Mouse (Mus musculus) mesoderm, embryonic 11.5 days (tissue): ENCODE results near the gene Qprt.
"Not testable (repeated sequence)": the region's sequence is repeated elsewhere in the genome, so short reads cannot be mapped to it uniquely, and the experiment has no call there.

ENCODE experiments used
- DNase-seq: peaks from one replicate; pipeline ENCODE4 v3.0.0-alpha.2; 2012; ENCODE audit warnings: low read depth, low spot score

Gene Qprt

GRCm38 (mm10) chr7:127098521-127098920 lies 23.5 kb downstream of the Qprt start:
- no peak for DNase-seq

DNA sequence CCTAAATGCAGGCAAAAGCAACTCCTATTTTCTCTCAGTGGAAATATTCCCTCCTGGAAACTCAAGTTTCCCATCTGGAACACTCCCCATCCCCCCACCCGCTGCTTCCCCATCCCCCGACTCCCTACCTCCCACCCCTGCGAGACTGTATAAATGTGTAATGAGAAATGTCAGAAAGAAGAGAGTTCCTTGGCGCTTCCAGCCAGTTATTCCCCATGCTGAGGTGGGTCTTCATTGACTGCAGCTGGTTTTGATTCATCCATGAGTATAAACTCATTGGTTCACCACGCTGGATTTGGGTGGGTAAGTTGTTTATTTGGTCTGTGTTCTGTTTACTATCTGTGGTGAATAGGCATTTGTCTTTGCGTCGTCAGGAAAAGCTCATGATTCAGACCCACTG lies 25.6 kb downstream of the Qprt start:
- DNase-seq: no peak

GRCm38 (mm10) chr7:127093914-127094313 lies 28.1 kb downstream of the Qprt start:
- DNase-seq: no peak

DNA sequence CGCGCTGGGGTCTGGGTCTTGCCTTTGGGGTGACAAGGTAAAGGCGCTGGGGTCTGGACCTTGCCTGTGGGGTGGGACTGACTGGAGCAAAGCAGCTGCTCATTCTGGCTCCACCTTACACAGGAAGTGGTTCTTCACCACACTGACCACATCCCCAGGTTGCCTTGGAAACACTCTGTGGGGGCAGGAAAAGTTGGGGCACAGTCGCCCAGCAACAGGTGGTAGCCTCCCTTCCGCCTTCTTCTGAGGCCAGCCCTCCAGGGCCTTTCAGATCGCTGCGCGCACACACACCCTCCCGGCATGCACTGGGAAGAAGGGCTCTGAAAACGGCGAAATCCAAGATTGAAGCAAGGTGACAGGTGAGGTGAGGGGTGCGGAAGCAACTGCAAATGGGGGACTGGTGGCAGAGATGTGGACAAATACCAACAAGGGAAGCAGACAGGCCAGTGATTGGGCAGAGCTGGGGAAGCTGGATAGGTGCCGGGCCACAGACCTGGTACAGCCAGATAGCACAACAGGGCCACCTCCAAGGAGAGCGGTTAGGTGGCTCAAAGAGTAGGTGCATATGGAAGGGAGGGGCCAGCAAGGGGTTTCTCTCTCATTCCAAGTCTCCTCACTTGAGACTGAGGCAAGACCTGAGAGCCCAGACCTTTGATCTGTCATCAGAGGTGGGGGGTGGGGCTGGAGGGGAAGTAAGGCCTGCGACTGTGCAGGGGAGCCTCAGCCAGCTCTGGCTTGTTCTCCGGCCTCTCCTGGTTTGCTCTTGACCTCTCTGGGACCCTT lies 30.7 kb downstream of the Qprt start, which contains the start of gene AI467606:
Gene AI467606, plus strand, starts transcription at position 246 of the 783 bp plus-strand sequence.
- DNase-seq: peak; percentile 18

DNA sequence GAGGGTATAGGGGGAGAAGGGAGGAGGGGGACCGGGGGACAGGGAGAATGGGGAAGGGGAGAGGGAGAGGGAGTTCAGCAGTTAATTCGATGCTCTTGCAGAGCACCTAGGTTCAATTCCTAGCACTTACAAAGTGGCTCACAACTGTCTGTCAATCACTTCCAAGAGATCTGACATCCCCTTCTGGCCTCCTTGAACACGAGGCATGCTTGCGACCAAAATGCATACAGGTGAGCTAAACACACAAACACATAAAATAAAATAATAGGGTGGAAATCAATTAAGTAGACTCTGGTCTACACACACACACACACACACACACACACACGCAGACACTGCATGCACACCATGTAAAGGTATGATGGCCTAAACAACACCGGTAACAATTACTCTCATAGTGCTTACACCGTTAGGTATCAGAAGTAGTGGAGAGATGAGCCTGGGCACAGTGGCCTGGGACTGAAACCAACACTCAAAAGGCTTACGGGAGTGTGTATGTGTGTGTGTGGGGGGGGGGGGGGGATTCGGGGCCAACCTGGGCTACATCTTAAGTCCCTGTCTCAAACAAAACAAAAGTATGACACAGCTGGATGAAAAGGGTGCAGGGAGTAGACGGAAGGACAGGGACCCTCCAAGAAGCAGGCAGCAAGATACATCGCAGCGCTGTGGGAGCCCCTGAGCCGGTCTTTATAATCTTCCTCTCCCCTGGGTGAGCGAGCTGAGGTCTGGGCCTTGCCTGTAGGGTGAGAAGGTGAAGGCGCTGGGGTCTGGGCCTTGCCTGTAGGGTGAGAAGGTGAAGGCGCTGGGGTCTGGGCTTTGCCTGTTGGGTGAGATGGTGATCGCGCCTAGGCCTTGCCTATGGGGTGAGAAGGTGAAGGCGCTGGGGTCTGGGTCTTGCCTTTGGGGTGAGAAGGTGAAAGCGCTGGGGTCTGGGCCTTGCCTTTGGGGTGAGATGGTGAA lies 31.6 kb downstream of the Qprt start:
- DNase-seq: no peak

- DNase-seq: no peak
Observed at GRCm38 (mm10) chr7:127088901-127089845, 32.9 kb downstream of the Qprt start.

DNA sequence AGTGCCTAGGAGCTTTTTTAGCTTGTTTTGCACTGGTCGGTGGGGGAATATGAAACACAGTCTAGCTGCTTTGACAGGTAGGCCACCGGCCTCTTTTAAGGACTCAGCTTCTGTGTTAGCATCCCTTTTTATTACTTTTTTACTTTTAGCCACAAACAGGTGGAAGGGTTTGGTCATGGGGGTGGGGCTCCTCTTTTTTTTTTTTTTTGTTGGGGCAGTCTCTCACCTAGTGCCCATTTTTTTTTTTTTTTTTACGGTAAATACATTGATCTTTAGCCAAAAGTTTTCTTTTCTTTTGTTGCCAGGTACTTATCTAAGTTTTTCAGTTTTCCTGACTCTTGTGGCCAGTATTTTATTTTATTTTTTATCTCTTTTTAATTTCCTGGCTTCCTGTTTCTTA lies 33.9 kb downstream of the Qprt start:
- no peak for DNase-seq

- DNase-seq: not testable (repeated sequence)
Observed at GRCm38 (mm10) chr7:127087278-127088010, 34.6 kb downstream of the Qprt start, which contains the start of gene Zg16. Gene Zg16 (minus strand): TSS chr7:127087328.

DNA sequence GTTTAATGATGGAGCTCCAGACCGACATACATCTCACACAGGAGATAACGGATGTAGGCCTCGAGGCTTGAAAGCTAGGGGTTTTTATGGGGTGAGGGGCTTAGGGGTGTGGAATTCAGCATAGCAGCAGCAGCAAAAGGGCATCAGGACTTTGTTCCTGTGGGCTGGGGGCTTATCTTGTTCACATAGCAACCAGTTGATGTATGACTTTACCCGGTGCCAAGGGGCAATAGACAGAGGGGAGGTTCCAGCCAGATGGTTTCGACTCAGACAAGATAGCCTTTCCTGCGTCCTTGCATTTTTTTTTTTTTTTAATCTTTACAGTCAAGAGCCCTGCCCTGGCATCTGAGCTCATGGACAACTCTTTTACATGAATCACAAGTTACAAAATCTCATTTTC lies 36.3 kb downstream of the Qprt start:
- DNase-seq: not testable (repeated sequence)

DNA sequence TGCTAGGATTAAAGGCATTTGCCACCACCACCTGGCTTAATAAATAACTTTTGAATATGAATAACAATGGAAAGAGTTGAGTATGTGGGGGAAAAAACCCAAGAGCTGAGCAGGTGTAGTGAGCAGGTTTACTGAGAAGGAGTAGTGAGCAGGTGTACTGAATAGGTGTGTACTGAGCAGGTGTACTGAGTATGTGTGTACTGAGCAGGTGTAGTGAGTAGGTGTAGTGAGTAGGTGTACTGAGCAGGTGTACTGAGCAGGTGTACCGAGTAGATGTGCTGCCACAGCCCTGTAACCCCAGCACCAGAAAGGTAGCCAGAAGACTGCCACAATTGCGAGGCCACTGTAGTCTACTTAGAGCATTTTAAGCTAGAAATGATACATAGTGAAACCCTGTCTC lies 37.2 kb downstream of the Qprt start:
- no peak for DNase-seq

GRCm38 (mm10) chr7:127083689-127084088 lies 38.3 kb downstream of the Qprt start:
- DNase-seq: no peak

DNA sequence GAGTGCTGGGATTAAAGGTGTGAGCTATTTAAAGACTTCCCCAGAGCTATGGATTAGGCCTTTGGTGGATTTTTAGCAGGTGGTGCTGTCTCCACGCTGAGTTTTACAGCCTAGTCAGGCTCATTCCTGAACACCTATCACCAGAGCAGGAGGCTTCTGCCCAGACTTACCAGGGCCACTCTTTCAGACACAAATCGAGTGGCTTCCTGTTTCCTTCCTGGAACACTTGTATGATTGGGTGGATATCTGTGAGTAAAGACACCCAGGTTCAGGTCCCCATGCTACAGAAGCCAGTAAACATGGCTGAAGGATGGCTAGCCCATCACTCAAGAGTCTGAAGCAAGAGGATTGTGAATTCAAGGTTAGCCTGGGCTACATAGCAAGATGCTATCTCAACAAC lies 39.0 kb downstream of the Qprt start:
- DNase-seq: no peak

DNA sequence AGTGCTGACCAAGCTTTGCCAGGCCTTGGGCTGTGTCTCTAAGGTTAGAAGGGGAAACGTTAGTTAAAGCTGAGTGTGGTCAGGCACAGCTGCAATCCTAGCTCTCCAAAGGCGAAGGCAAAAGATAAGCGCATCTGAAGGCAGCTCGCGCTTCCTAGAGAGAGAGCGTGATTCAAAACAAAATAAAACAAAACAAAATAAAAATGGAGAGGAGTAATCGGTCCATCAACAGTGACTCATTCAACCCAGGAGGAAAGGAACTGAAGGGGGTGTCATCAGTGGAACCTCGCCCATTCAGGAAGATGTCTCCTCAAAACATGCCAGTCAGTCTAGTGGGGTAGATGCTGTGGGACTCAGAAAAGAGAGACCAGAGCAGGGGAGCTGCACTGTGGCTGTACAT lies 39.8 kb downstream of the Qprt start:
- DNase-seq: no peak

- DNase-seq: no peak
Observed at GRCm38 (mm10) chr7:127080045-127080444, 42.0 kb downstream of the Qprt start.

- no peak for DNase-seq
Observed at GRCm38 (mm10) chr7:127077692-127078091, 44.3 kb downstream of the Qprt start.

- no peak for DNase-seq
Observed at GRCm38 (mm10) chr7:127076188-127076587, 45.8 kb downstream of the Qprt start.

- no peak for DNase-seq
Observed at GRCm38 (mm10) chr7:127073221-127073620, 48.8 kb downstream of the Qprt start.

DNA sequence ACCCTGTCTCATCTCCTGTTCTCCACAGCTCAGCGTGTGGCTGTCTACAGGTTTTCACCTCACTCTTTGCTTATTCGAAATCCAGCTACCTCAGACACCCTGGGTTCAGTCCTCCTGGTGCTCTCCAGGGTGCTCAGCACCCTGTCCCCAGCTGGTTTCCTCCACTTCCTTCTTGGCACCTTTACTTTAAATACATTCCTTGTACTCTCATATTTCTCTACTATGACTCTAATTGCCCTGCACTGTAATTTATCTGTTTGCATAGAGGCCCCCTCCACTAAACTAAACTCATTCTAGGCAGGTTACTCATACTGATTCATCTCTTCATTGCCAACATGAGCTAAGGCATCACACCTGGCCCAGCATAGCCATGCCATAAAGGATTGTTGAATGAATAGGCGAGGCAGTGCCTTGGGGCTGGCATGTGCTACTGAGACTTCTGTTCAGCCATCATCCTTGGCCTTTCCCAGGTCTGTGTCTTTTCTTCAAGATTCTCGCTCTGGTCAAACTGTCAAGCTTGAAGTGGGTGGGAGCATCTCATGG lies 51.1 kb downstream of the Qprt start:
- no peak for DNase-seq

DNA sequence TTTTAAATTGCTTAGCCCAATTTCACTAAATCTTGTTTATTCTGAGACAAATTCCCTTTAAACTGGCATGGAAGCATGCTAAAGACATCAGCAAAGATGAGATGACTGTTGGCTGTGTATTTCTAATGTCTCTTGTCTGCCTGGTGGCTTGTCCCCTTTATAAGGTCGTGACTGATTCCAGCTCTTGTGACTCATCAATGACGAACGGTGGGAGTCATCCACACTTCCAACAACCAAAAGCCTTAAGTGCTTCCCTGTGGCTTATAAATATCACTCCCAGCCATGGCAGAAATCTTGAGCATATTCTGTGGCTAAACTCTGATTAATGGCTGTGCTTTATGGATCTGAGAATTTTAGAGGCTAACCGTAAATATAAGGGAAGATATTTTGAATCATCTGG lies 55.7 kb downstream of the Qprt start:
- no peak for DNase-seq

GRCm38 (mm10) chr7:127065538-127065937 lies 56.5 kb downstream of the Qprt start:
- DNase-seq: no peak
